8 mouse cellular contexts compared by ENCODE assay signal in genomic region chr6:31664495-31664894, GRCm38 (mm10).
A peak's percentile ranks its signal among the peaks of the same experiment; 100 is the strongest.
DNase-seq lines count a peak whose midpoint lies in the region; ATAC-seq and TF ChIP-seq lines count a peak whose summit lies in the region.

No protein-coding gene starts in this region.

- TF ChIP-seq CTCF in C2C12 (IDR thresholded peaks at IDR 0.05; ENCODE audit: control insufficient read depth, insufficient read depth, insufficient read length): peak; percentile 81

- DNase-seq in adrenal gland, postnatal 36 days: peak; percentile 82 to 84
- peak; percentile 78 for DNase-seq in embryonic facial prominence, embryonic 11.5 days (ENCODE audit: low spot score)
- peak; percentile 74 to 83 for DNase-seq in heart, postnatal 10 days
- peak; percentile 81 to 82 for DNase-seq in kidney, postnatal 4 days
- peak; percentile 80 for DNase-seq in testis, postnatal 10 days (ENCODE audit: low spot score)

- 0 out of 2 replicates have a peak, but pooled peaks cover 2% of the 10 kb centered on the region for H3K4me1 ChIP-seq in embryonic facial prominence, embryonic 11.5 days (ENCODE audit: control insufficient read depth, insufficient read depth, low read length)
- H3K4me1 ChIP-seq in liver, embryonic 16.5 days (ENCODE audit: control insufficient read depth, low read depth, low read length): peaks cover 12% of the 10 kb centered on the region
- H3K4me1 ChIP-seq in neural tube, embryonic 13.5 days (replicated peaks): peaks cover 25% of the 10 kb centered on the region

- H3K9ac ChIP-seq in embryonic facial prominence, embryonic 11.5 days (replicated peaks; ENCODE audit: low read length): no peak overlapping the region
- no peak overlapping the region for H3K9ac ChIP-seq in liver, embryonic 16.5 days (ENCODE audit: low read depth, low read length)
- H3K9ac ChIP-seq in neural tube, embryonic 13.5 days: 0 out of 2 replicates have a peak overlapping the region, but pooled peaks have one; percentile 22

- H3K79me2 ChIP-seq in C2C12 (ENCODE audit: control insufficient read depth, insufficient read depth): no peaks in the 10 kb centered on the region

- no peak overlapping the region for H3K27ac ChIP-seq in embryonic facial prominence, embryonic 11.5 days (replicated peaks; ENCODE audit: low read depth, low read length)
- no peak overlapping the region for H3K27ac ChIP-seq in liver, embryonic 16.5 days (ENCODE audit: low read length)
- no peak overlapping the region for H3K27ac ChIP-seq in neural tube, embryonic 13.5 days (replicated peaks)

- no peak overlapping the region for H3ac ChIP-seq in C2C12 (ENCODE audit: control insufficient read depth, insufficient read length, low read depth)

- intact Hi-C loops in heart, postnatal 10 days (cut with DNase I): loop anchor here (2.0 to 5.0 kb wide), 5 partner anchors 28 to 928 kb away; no protein-coding TSS in a partner anchor

- H3K4me2 ChIP-seq in embryonic facial prominence, embryonic 11.5 days (ENCODE audit: low read depth, low read length): no peak overlapping the region
- H3K4me2 ChIP-seq in liver, embryonic 16.5 days (ENCODE audit: low read depth, low read length): no peak overlapping the region
- H3K4me2 ChIP-seq in neural tube, embryonic 13.5 days: no peak overlapping the region

- H3K4me3 ChIP-seq in C2C12 (ENCODE audit: insufficient read depth, poor library complexity, severe bottlenecking): no peak overlapping the region
- no peak overlapping the region for H3K4me3 ChIP-seq in embryonic facial prominence, embryonic 11.5 days (ENCODE audit: low read depth, low read length)
- H3K4me3 ChIP-seq in liver, embryonic 16.5 days (ENCODE audit: low read depth, low read length): no peak overlapping the region
- H3K4me3 ChIP-seq in neural tube, embryonic 13.5 days: no peak overlapping the region

- ATAC-seq in embryonic facial prominence, embryonic 11.5 days (replicated peaks; ENCODE audit: insufficient number of reproducible peaks, low FRiP score, low TSS enrichment, low read depth): peak; percentile 68; the same call in 1 of the 2 replicates
- ATAC-seq in liver, embryonic 16.5 days (ENCODE audit: low read depth): peak; percentile 40; the same call in 1 of the 2 replicates
- peak; percentile 72 for ATAC-seq in neural tube, embryonic 13.5 days (ENCODE audit: low read depth)

- H3K27me3 ChIP-seq in C2C12 (ENCODE audit: control insufficient read depth, insufficient read depth, insufficient read length): peaks cover 35% of the 10 kb centered on the region
- no peaks in the 10 kb centered on the region for H3K27me3 ChIP-seq in embryonic facial prominence, embryonic 11.5 days (ENCODE audit: control insufficient read depth, insufficient read depth, low read length)
- H3K27me3 ChIP-seq in liver, embryonic 16.5 days (ENCODE audit: control insufficient read depth, insufficient read depth, low read depth, low read length): no peaks in the 10 kb centered on the region
- H3K27me3 ChIP-seq in neural tube, embryonic 13.5 days: peaks cover 13% of the 10 kb centered on the region

- H3K36me3 ChIP-seq in C2C12 (ENCODE audit: control insufficient read depth, insufficient read depth): no peaks in the 10 kb centered on the region
- H3K36me3 ChIP-seq in embryonic facial prominence, embryonic 11.5 days (replicated peaks; ENCODE audit: control insufficient read depth, insufficient read depth, low read depth, low read length): no peaks in the 10 kb centered on the region
- H3K36me3 ChIP-seq in liver, embryonic 16.5 days (ENCODE audit: control insufficient read depth, insufficient read depth): no peaks in the 10 kb centered on the region
- no peaks in the 10 kb centered on the region for H3K36me3 ChIP-seq in neural tube, embryonic 13.5 days

- 26% methylated on average over 7 of the region's 7 CpGs for WGBS in embryonic facial prominence, embryonic 11.5 days
- WGBS in liver, embryonic 16.5 days (ENCODE audit: insufficient replicate concordance): 21% methylated on average over 7 of the region's 7 CpGs
- WGBS in neural tube, embryonic 13.5 days: 17% methylated on average over 7 of the region's 7 CpGs

- no peaks in the 10 kb centered on the region for H3K9me3 ChIP-seq in embryonic facial prominence, embryonic 11.5 days (replicated peaks; ENCODE audit: control insufficient read depth, low read length)
- no peaks in the 10 kb centered on the region for H3K9me3 ChIP-seq in liver, embryonic 16.5 days (replicated peaks; ENCODE audit: control insufficient read depth, low read length)
- H3K9me3 ChIP-seq in neural tube, embryonic 13.5 days: no peaks in the 10 kb centered on the region

- no peaks in the 10 kb centered on the region for H3K79me3 ChIP-seq in C2C12 (ENCODE audit: low read depth)

TF ChIP-seq in C2C12, 6 proteins besides CTCF, POLR2A, EP300 and RAD21:
- TF ChIP-seq USF1 (IDR thresholded peaks at IDR 0.05; ENCODE audit: low read depth) (no peak), MYOG (IDR thresholded peaks at IDR 0.05; ENCODE audit: control insufficient read depth, extremely low read depth, insufficient read length) (no peak), MYOD1 (IDR thresholded peaks at IDR 0.05; ENCODE audit: control insufficient read depth, insufficient read length, low read depth) (no peak), FOSL1 (IDR thresholded peaks at IDR 0.05; ENCODE audit: insufficient read depth, low read length, poor library complexity, severe bottlenecking) (no peak), MAX (IDR thresholded peaks at IDR 0.05) (no peak), CEBPB (IDR thresholded peaks at IDR 0.05; ENCODE audit: low read depth) (no peak)
